Mouse (Mus musculus) cortical plate, adult 2 months (tissue): ENCODE data around the gene Ccdc137.

Experiments used
- CTCF ChIP-seq: fragments of 200-500 bp; IDR thresholded peaks from 2 replicates; pipeline ENCODE4 v1.5.1; 2011; ENCODE audit warnings: mild to moderate bottlenecking, control low read depth, low read length; ENCODE audit not compliant: insufficient read depth; ENCODE audit errors: extremely low read depth
- POLR2A ChIP-seq: fragments of 200-500 bp; IDR thresholded peaks from 2 replicates; pipeline ENCODE4 v1.6.1; 2011; ENCODE audit warnings: mild to moderate bottlenecking, low read length, control low read depth; ENCODE audit not compliant: insufficient read depth; ENCODE audit errors: extremely low read depth

GRCm38 (mm10) chr11:120508290-120508870 lies 50.5 kb downstream of the Ccdc137 start:
- TF ChIP-seq CTCF: no peak
- TF ChIP-seq POLR2A: no peak
